Mouse (Mus musculus) c-Kit-positive CD71-negative TER-119-negative erythroid progenitor cells, embryonic 14.5 days (primary cell): ENCODE measurements around the gene Spsb4.
"Not testable (repeated sequence)": the region's sequence is repeated elsewhere in the genome, so short reads cannot be mapped to it uniquely, and the experiment has no call there.

Experiments used
- DNase-seq: peaks from one replicate; pipeline ENCODE4 v3.0.0-alpha.2; 2013; ENCODE audit warnings: low read depth

The Spsb4 gene

GRCm38 (mm10) chr9:96948546-96948945 lies 70.1 kb downstream of the Spsb4 start:
- DNase-seq, result no peak

DNA sequence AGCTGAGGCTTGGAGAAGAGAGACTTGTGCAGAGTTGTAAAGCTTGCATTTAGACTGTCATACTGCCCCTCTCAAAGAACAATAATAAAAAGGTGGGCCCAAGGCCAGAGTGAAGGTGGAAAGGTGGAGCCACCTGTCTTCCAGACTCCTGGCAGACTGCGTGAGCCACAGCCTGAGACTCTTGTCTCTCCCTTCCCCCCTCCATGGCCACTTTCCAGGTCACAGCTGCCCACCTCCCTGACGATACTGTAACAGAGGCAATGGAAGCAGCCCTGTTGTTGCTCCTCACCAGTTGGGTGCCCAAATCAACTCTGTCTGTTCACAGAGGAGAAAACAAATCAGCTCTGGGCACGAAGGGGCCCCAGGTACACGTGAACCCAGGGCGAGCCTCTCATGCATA lies 71.5 kb downstream of the Spsb4 start:
- DNase-seq, result no peak

DNA sequence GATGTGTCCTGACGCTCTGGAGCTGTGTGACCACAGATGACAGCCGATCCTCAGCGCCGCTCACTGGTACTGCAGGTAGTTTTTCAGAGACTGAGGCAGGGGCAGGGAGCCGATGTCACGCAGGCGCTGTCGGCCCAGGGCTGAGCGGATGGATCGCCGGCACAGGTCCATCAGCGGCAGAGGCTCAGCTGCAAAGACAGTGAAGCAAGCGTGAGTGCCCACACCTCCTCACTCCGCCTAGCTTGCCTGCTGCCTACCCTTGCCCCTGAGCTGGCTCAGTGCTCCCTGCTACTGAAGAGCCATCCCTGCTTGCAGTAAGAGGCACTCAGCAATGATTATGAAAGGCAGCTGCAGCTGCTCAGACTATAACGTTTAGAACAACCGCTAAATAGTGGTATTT lies 74.1 kb downstream of the Spsb4 start:
- DNase-seq, result no peak

DNA sequence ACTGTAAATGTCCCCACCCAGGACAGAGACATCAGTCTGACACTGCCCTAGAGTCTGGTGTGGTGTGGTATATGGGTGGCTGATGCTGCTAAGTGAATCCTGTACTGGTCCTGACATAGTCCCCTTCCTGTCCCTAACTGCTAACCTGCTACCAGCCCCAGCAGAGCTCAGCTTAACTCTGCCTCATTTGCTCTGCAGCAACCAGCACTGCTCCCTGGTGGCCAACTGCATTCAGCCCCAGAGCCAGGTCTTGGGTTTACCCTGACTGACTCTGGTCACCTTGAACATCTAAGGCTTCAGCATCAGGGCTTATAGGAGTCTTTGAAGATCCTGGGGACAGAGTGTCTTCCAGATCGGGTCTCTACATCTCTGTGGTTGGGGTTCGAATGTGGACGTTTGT lies 75.7 kb downstream of the Spsb4 start:
- no peak for DNase-seq

DNA sequence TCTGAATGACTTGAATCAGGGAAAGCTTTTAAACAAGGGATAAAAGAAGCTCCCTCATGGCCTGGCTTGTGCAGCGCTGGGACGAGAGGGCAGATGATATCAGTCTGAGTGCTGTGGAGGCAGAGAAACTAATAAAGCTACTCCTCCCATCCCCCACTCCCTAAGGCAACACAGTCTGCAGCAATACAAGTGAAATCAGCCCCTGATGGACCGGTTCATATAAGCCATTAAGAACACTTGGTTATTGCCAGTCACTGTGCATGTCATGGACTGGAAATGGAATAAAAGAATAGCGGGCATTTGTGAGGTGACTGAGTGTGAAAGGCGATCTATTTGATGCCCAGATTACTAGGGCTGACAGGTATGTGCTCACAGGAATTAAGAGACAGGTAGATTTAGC lies 79.8 kb downstream of the Spsb4 start:
- no peak for DNase-seq

DNA sequence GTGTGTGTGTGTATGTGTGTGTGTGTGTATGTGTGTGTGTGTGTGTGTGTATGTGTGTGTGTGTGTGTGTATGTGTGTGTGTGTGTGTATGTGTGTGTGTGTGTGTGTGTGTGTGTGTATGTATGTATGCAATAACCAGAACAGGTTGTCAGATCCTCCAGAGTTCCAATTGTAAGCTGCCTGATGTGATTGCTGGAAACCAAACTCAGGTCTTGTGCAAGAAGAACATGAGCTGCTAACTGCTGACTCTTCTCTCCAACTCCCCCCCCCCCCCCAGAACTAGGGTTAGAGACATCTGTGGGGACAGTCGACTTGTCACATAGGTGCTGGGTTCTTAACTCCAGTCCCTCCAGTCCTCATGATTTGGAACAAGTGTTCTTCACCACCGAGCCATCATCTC lies 82.2 kb downstream of the Spsb4 start:
- not testable (repeated sequence) for DNase-seq

DNA sequence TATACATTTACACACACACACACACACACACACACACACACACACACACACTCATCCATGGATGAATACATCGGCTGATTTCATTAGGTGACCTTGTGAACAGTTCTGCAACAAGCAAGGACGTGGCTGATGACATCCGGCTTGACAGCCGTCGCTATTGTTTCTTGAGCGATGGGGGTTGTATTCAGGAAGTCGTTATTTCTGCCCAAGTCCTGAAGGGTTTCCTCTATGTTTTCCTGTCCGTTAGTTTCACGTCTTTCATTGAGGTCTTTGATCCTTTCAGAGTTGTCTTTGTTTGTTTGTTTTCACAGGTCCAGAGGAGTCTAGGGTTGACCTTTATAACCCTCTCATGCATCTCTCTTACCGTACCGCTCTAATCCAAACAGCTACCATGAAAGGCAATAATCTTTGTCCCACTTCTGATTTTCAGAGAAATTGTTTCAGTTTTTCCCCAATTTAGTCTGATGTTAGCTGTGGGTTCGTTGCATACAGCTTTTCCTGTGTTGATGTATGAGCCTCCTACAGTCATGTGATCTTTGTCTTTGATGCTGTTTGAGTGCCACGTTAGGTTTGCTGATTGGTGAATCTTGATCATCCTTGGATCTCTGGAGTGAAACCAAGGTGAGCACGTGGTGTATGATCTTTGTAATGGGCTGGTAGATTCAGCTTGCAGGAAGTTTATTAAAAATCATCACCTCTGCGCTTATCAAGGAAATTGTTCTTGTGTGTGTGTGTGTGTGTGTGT lies 82.9 kb downstream of the Spsb4 start:
- no peak for DNase-seq

DNA sequence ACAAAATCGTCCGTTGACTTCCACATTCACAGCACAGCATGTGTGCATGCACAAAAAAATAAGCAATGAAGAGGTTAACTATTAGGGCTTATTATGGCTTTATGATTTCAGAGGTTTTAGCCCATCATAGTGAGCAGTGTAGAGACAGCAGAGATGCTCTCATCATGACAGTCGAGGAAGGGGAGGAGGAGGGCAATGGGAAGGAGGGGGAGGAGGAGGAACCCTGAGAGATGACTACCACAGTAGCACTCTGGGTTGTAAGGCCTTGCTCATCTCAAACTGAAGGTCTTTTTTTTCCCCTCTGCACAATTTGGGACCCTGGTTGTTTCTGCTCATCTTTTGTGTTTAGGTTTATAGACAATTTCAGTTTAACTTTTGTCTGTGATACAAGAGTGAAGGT lies 83.8 kb downstream of the Spsb4 start:
- no peak for DNase-seq

GRCm38 (mm10) chr9:96932751-96933150 lies 85.9 kb downstream of the Spsb4 start:
- no peak for DNase-seq

GRCm38 (mm10) chr9:96923577-96924316 lies 94.9 kb downstream of the Spsb4 start:
- DNase-seq, result no peak

DNA sequence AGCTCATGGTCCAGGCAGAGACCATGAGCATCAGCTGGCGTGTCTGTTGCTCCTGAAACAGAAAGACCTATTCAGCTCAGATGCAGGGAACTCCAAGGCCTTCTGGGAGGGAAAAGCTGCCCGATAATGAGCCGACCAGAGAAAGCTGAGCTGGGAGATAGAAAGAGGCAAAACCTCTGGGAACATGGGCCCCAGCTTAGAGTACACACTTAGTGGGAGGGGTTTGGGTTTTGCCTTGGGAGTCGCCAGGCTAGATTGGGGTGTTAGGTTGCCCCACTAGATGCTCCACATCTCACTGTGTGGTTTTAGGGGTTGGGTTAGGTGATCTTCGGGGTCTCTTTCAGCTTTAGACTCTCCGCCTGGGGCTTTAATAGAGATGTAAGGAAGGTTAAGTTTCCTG lies 95.5 kb downstream of the Spsb4 start:
- DNase-seq, result no peak

DNA sequence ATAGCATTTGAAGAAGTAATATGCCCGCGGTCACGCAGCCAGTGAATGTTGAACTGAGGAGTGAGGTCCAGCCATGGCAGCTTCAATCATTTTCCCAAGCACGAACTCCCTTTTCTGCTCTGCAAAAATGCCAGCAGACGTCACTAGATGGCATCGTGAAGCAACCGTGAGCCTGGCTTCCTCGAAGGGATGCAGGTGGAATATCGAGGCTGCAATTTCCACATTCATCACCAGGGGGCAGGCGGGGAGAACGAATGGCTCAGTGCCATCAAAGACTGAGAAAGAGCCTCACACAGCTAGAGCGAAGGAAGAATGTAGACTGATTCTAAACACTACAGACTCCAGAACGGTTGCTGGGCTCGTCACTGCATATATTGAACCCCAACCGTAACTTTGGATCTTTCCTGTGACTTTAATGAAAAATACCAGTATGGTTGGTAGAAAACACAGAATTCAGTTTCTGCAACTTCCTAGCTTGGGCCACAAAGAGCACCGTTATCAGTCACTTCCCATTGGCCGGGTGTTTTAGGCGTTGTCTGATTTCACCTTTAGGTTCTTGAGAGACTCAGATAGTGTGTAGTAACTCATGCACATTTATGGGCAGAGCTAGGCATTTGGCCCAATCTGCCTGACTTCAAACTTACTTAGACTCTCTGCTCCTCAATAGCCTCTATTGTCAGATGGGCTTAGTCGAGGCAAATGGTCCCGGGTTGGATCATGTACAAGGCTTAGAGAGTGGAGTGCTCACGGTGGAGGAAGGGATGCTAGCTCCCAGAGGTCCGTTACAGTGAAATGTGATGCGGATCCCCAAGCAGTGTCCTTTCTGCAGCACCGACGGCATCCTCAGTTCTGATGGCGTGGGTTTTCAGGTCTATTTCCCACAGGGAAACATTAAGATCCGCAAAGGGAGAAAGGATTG lies 101.8 kb downstream of the Spsb4 start:
- DNase-seq, result peak; percentile 88

DNA sequence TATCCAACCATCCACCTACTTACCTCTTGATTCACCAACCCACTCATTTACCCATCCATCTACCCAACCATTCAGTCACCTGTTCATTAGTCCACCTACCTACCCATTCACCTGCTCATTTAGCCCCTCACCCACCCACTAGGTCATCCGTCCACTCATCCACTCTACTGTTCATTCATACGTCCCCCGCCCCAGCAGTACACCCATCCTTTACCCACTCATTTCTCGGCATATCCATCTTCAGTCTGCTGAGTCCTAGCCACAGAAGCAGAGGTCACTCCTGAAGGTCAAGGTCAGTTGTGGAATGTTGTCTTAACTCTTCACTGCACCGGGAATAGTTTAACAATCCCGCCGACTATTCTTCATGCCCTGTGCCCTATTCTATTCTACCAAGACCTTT lies 102.6 kb downstream of the Spsb4 start:
- DNase-seq, result no peak

DNA sequence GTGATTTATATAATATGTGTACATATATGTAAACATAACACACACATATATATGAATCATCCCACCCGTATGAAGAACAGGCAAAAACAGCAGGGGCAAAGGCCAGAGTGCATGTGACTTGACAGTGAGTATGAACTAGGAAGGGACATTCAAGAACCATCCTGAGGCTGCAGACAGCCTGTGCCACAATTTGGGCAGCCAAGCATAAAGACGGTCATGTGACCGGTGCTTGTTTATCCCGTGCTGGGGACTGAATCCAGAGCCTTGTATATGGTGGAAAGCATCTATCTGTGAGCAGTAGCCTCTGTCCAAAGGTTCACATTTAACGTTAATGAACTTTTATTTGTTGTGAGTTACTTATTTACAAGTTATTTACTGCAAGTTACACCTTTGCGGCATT lies 103.8 kb downstream of the Spsb4 start:
- no peak for DNase-seq

DNA sequence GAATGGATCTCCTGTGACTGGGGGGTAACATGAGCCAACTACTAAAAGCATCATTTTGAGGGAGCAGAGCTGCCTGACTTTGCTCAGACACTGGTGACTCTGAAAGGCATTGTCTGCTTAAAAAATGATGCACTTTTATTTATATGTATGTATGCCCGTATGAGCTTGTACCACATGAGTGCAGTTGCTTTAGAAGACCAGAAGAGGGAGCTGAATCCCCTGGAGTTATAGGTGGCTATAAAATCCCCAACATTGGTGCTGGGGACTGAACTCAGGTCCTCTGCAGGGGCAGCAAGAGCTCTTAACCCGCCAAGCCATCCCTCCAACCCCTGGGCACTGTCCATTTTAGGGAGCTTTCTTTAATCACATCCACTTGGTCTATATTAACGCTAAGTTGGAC lies 104.6 kb downstream of the Spsb4 start:
- no peak for DNase-seq

- DNase-seq, result no peak
Observed at GRCm38 (mm10) chr9:96909503-96909902, 109.1 kb downstream of the Spsb4 start.

- DNase-seq, result no peak
Observed at GRCm38 (mm10) chr9:96908737-96909136, 109.9 kb downstream of the Spsb4 start.

- DNase-seq, result no peak
Observed at GRCm38 (mm10) chr9:96904360-96905355, 114.0 kb downstream of the Spsb4 start.

DNA sequence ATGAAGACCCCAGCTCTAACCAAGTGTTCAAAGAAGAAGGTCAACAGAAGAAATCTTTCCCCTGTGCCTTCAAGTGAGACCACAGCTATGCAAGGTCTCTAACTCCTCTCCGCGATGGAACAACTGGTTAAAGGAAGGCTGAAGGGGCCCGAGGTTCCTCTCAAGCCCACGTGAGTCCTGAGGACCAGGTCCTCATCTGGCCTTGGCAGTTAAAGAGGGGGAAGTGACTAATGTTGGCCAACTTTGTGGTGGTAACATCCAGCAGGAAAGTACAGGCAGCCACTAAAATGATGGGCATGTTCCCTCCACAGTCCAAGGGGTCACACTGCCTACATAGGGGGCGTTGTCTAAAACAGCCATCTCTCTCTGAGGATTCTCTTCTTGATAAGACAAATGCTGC lies 118.9 kb downstream of the Spsb4 start:
- DNase-seq, result no peak

GRCm38 (mm10) chr9:96899004-96899403 lies 119.6 kb downstream of the Spsb4 start:
- DNase-seq, result no peak

DNA sequence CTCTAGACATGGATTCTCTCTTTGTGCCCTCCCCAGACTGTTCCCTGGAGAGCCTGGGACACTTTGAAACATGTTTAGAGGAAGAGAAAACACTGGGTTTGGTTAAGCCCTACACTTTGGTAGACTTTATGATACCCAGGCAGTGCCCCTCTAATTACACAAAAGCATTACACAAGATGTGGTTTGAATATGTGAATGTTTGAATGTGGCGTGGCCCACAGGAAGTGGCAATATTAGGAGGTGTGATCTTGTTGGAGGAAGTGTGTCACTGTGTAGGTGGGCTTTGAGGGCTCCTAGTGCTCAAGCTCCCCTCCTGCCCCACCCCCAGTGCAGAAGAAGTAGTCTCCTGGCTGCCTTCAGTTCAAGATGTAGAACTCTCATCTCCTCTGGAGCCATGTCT lies 122.0 kb downstream of the Spsb4 start:
- no peak for DNase-seq
